Mouse (Mus musculus): ENCODE results near the gene Kcnn4.

The Kcnn4 gene

DNA sequence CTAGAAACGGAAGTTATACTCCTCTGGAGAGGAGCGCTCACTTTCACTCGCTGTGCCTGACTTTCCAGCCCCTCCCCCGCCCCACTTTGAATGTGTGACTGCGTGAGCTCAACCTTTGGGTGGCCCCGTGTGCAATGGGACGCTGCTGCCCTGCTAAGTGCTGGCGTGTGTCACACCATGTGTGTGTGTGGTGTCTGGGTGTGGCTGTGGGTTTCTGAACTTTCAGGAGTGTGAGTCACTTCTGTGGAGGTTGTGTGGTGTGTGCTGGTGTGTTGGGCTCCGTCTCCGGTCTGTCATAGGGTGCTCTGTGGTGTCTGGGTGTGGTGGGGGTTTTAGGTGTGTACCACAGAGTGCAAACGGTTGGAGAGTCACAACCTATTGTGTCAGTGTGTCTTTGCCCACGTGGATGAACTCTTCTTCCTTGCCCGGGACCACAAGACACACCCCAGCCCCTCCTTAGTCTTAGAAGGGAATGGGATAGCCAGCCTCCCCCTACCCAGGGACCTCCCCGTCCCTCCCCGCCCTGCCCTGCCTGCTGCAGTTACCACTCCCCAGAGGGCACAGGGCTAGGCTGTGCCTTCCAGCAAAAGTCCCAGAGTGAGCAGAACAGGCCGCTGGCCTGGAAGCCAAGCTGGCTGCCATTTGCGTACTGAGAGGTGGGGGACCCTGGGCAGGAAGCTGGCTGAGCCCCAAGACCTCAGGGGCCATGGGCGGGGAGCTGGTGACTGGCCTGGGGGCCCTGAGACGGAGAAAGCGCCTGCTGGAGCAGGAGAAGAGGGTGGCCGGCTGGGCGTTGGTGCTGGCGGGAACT, at the start of gene Kcnn4:
Gene Kcnn4 (plus strand): TSS at position 533 of the 811 bp plus-strand sequence.
- no peak for DNase-seq (ENCODE audit: extremely low spot score, low read depth, low spot score)

DNA sequence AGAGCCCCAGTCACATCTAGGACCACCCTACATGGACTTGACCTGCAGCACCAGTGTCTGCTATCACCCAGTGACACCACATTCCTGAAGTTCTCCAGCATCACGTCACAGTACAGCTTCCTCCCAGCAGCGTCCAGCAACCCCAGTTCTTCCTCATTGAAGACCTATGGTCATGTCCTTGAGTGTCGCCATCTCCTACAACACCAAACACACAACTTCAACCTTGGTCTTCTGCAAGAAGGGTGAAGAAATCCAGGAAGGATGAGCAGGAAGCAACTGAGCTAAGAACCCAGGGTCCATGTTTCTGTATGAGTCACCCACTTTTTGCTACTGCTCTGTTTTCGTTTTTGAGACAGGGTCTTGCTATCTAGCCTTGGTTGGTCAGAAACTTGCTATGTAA, 47.5 kb upstream of the Kcnn4 start:
- no peak for DNase-seq (ENCODE audit: extremely low spot score, low read depth, low spot score)

DNA sequence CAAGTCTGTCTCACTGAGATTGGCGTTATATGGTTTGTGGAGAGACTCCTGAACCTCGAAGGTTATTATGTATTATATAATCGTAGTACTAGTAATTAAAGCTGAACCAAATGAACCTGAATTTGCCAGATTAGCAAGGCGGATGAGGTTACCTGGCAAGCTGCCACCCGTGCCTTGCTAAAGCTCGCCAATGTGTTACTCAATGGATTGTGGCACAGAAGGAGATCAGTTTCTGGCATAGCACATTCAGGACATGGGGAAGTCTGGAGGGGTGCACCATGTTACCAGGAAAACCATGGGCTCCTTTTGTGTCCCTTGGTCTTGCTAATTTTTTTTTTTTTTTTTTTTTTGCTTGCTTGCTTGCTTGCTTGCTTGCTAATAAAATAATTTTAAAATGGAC, 44.9 kb upstream of the Kcnn4 start:
- DNase-seq (ENCODE audit: extremely low spot score, low read depth, low spot score): no peak

DNA sequence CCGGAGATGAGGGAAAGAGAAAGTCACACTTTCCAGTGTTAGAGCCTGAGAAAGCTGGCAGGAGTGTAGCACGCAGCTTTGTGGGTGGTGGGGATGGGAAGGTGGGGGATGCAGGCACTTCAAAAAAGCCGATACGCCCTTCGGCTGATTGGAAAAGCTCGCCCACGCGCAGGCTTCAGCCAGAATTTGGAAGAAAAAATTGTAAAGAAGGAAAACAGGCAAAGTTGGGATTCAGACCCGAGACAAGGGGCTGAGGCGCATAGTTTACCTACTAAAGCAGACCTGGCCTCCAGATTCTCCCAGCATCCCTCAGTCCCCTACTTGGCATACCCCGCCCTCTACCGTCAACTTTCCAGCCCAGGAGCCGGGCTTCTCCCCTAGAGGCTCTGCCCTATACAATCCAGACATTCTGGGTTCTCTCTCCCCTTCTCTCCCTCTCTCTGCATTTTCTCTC, 44.4 kb upstream of the Kcnn4 start:
- no peak for DNase-seq (ENCODE audit: extremely low spot score, low read depth, low spot score)

DNA sequence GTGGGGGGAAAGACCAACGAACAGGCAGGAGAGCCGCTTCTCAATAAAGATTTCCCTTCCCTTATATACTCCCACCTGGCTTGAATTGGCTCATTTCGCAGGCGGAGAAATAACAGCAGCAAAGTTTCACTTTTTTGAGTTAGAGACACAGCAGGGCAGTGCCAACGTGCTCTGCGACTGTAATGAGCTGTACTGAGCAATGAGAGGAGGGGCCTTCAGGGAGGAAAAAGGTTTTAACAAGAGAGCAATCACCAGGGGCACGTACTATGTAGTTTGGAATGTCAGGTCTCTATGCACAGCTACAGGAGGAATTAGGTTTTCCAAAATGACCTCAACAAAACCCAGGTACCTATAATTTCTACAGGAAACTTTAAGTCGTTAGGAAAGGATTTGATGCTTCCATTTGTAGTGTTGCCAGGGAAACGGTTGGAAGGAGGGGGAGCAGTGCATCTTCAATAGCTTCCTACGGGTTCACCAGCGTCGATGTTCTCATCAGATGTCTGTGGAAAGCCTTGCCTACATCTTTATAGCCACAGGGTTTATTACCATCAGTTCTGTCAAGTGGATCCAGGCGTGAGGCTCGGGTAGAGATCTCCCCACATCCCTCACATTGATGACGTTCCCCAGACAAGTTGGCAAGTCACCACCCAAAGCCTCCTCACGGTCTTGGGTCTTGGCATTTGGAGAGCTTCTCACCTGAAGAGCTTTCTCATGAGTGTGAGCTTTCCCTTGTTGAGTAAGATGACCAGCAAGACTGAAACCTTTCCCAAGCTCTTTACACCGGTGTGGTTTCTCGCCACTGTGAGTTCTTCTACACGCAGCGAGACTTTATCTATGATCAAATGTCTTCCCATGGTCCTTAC, 43.6 kb upstream of the Kcnn4 start:
- DNase-seq (ENCODE audit: extremely low spot score, low read depth, low spot score): no peak

DNA sequence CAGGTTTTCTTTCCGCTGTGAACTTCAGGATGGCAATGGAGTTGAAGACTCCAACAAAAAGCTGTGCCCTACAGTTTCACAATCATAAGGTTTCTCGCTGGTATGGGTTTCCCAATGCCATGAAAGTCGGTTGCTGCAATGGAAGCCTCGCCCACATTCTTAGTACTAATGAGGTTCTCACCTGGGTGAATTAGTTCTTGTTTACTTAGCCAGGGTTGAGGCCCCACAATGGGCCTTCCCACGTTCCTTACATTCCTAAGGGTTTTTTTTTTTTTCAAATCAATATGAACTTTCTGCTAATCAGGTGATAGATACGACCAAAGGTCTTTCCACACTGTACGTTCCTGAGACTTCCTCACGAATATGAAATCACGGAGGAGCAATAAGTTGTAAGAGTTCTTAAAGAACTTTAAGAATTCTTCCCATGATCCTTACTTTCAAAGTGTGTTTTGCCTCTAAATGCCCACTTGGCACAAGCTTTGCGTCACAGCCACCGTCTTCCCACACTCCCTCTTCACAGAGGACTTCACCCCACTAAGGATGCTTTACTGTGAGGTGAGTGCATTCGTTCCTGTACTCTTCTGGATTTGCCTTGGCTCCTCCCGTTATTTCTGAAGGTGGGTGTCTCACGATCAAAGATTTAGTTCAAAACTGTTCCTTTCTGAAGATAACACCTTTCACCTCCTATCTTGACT, 42.6 kb upstream of the Kcnn4 start:
- no peak for DNase-seq (ENCODE audit: extremely low spot score, low read depth, low spot score)

DNA sequence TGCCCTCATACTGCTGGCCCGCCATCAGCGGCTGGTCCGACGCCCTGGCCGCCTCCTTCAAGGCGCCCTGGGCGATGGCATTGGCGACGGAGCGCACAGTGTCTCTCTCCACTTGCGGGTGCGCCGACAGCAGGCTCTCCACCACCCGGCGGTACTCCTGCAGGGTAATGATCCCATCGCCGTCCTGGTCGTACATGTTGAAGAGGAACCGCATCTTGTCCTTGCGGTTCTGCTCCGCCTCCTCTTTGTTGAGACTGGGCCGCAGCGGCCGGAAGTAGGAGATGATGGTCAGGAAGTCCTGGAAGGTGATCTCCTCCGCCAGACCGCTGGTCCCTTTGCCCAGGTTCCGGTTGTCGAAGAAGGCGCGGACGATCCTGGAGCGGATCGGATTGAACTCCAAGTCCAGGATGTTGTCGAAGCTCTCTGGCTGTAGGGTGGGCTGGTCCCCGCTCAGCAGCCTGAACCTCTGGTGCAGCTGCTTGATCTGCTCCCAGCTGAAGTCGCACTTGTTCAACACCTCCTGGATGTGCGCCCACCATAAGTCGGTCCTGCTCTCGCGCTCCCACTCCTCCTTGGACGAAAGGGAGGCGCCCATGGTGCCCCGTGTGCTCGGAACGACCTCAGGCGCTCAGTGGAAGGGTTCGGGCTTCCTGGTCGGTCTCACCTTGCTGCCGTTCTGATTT, 36.6 kb upstream of the Kcnn4 start, which contains the start of gene Tescl:
Gene Tescl (minus strand): TSS at position 633 of the 683 bp plus-strand sequence.
- DNase-seq (ENCODE audit: extremely low spot score, low read depth, low spot score): no peak

DNA sequence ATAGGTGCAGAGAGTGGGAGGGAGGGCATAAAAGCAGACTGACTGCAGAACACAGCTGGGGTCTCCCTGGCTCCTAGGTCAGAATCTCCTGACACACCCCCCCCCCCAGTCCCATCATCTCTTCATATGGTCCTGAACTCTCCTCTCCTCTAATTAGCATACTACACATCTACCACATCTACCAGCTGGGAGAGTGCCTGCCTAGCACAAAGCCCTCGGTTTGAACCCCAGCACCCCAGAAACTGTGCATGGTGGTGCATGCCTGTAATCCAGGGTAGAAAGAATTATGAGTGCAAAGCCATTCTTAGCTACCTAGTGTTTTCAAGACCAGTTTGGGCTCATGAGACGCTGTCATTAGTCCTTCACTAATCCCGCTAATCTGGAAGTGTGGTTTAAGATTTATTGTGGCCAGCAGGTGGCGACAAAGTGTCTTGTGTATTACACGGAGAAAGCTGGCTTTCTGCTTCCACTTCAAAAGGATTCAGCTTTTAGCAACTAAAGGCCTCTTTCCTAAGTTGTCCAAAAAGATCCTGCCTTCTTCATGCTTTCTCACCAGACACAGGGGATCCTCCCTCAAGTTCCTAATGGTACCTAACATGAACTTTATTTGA, 34.3 kb upstream of the Kcnn4 start:
- peak; percentile 41 for DNase-seq (ENCODE audit: extremely low spot score, low read depth, low spot score)

DNA sequence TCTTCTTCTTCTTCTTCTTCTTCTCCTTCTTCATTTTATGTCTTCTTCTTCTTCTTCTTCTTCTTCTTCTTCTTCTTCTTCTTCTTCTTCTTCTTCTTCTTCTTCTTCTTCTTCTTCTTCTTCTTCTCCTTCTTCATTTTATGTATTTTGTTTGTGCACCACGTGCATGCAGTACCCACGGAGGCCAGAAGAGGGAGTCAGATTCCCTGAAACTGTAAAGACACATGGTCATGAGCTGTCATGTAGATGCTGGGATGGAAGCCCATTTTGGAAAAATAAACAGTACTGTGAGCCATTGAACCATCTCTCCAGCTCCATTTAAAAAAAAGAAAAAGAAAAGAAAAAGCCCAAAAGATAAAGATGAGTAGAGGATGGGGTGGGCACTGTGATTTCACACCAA, 31.8 kb upstream of the Kcnn4 start:
- no peak for DNase-seq (ENCODE audit: extremely low spot score, low read depth, low spot score)

DNA sequence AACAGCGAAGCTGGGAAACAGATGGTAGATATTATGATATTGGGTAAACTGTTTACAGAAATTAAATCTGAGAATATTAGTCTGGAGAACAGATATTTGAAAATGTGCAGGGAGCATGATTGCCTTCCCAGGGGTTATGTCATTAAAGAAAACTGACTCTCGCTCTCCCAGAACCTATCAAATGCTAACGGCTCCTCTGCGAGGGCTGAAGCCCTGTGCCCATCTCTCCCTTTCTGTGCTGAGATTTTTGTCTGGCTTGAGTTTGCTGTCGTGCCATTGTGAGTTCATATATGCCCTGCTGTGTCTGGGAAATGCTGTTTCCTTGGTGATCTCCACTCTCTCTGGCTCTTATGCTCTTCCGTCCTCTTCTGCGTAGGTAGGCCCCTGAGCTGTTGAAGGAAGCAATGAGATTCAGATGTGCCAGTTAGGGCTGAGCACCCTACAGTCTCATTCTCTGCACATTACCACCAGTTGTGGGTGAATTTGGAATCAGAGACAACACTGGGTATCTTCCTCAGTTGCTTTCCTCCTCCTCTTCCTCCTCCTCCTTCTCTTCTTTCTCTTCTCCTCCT, 26.3 kb upstream of the Kcnn4 start:
- DNase-seq (ENCODE audit: extremely low spot score, low read depth, low spot score): no peak

DNA sequence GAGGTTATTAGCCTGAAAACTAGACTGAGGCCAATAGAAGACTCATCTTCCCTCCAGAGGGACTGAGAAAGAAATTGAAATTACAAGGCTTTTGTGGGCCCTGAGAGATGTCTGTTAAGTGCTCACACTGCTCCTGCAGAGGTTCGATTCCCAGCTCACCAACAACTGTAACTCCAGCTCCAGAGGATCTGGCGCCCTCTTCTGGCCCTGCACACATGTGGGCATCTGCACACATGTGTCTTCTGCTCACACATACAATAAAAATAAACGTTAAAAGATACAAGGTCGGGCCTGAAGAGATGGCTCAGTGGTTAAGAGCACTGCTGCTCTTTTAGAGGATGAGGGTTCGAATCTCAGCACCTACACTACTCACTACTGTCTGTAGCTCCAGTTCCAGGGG, 23.6 kb upstream of the Kcnn4 start:
- no peak for DNase-seq (ENCODE audit: extremely low spot score, low read depth, low spot score)

DNA sequence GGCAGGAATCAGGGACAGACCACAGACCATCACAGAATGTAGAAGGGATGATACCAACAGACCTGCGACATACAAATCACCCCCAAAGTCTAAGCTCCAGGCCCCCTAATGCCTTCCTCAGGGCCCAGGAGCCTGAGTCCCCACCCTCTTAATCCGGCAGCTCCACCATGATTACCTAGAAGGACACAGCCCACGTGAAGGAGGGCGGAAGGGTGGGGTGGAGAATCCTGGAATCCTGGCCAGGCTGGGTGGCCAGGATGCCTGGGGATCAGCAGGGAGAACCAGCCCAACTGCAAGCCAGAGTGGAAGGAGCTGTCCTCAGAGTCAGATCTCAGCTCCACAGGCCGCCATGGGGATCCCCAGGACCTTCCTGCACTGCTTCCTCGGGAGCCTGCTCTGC, 21.2 kb upstream of the Kcnn4 start, which contains the start of gene Lypd5:
Gene Lypd5 (plus strand): TSS at position 301 of the 400 bp plus-strand sequence.
- DNase-seq (ENCODE audit: extremely low spot score, low read depth, low spot score): no peak

DNA sequence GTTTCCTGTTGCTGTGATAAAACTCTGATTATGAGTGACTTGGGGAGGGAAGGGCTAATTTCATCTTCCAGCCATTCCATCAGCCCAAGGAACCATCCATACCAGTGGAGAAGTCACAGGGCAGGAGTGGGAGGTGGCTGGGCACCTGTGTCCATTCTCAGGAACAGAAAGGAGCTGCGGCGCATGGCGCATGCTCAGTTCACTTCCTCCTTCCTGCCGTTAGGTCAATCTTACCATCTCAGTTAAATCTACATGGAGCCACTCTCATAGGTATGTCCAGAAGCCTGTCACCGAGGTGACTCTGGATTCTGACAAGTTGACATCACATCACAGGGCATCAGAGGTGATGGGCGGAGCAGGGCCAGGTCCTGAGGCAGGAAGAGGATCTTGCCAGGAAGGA, 14.4 kb upstream of the Kcnn4 start:
- no peak for DNase-seq (ENCODE audit: extremely low spot score, low read depth, low spot score)

DNA sequence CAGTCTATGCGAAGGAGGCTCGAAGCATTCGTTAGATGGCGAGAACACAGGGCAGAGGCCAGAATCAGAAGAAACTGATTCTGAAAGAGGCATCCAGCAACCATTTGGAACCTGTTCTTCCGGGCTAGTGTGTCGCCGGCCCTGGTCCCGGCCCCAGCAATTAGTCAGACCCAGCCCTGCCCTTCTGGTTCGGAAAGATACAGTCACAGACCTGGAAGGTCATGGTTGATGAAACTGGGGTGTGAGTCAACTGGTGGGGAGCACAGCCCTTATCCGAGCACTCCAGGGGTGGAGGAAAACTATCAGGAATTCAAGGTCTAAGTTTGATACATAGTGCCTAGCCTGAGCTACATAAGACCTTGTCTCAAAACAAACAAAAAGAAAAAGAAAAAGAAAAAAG, 14.0 kb upstream of the Kcnn4 start:
- DNase-seq (ENCODE audit: extremely low spot score, low read depth, low spot score): no peak

DNA sequence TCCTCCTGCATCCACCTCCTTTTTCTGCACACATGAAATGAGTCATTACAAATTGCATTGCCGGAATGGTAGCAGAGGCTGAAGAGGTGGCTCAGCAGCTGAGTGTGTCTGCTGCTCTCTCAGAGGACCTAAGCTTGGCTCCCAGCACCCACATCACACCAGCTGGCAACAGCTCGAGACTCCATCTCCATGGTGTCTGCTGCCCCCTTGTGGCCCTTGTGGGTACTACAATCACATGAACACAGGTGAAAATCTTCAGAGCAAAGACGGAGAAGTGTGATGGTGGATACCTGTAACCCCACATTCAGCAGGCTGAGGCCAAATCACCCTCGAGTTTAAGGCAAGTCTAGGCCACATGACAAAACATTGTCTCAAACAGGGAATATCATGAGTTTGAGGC, 12.2 kb upstream of the Kcnn4 start:
- no peak for DNase-seq (ENCODE audit: extremely low spot score, low read depth, low spot score)

DNA sequence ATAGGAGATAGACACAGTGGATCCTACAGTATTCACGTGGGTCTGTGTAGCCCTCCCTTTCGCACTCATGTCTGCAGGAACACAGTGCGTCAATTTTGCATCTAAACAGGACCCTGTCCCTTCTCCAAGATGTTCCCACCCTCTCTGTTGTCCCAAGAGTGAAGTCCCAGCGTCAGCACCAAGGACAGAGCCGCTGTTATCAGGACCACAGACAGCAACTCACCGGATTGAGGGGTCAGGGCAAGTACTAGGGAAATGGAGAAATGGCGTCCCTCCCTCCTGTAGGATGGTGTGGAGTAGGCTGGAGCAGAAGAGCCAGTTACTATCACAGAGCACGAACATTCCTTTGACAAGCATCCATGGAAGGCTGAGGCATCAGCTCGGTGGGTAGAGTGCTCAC, 10.8 kb upstream of the Kcnn4 start:
- DNase-seq (ENCODE audit: extremely low spot score, low read depth, low spot score): peak; percentile 47

DNA sequence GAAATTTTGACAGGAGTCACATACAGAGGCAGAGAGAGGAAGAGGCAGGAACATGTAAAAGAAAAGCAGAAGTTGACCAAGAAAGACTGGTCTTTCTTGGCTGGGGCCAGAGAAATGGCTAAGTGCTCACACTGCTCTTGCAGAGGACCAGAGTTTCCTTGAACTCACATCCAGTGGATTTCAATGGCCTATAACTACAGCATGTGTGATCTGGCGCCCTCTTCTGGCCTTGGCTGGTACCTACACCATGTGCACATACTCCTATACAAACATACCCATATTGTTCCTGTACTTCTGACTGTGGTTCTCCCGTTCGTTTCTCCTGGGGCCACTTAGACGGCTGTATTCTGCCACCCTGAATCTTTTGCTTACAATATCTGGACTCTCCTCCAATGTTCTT, 9.1 kb upstream of the Kcnn4 start:
- DNase-seq (ENCODE audit: extremely low spot score, low read depth, low spot score): no peak

DNA sequence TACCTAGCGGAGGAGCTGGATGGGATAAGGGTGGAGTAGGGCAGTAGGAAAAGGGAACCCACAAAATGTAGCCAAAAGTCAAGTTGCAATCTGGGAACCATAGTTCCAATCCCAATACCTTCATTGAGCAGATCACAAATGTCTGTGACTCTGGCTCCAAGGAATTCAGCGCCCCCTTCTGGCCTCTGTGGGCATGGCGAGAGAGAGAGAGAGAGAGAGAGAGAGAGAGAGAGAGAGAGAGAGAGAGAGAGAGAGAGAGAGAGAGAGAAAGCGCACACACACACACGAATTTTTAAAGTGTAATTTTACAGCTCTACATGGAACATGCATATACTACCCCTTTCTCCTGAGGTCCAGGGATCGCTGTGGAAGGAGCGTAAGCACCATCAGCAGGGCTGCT, 6.8 kb upstream of the Kcnn4 start:
- DNase-seq (ENCODE audit: extremely low spot score, low read depth, low spot score): no peak

DNA sequence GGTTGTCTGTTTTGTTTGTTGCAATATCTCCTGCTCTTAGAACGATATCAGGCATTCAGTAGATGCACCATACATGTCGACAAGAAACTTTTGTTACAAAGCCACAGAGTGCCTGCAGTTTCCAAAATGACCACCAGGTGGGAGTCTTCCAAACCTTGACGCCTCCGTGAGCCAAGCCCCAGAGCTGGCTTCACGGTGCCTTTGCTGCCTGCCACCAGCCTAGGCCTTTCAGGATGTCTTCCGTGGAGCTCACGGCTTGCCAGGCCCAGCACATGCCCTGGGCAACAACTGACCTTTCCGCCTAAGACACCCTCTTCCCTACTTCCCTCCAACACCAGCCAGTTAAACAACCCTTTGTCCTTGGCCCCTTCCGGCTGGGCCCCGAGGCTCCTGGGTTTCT, 5.2 kb upstream of the Kcnn4 start:
- DNase-seq (ENCODE audit: extremely low spot score, low read depth, low spot score): peak; percentile 86

All from hindlimb bud, embryonic 11.5 days (tissue).